Mouse (Mus musculus): ENCODE results near the gene Dnmt3b. TPM values are rescaled to one million over a fixed set of nuclear protein-coding genes. Genes with fewer than 3 reads are reported as not detected.
A peak's percentile ranks its signal among the peaks of the same experiment; 100 is the strongest.

Gene Dnmt3b
- total and polyA plus RNA-seq, 3 experiments: 5.3 to 9.4 (median 8.4) TPM

DNA sequence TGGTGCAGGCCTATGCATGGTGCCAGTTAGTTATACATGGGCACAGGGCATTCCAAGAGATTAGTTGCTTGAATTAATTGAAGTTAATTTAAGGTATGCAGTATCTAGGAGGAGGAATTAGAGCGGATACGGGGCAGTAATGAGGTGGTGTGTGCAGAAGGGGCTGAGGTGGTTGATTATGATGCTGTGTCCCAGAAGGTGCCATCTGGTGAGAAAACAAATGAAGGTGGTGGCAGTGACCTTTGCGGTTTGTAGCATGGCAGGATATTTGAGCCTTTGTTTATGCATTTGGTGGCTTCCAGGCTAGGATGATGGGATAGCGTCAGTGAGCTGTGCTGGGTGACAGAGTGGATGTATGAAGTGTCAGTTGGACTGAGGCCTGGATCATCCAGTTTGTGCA, 76.0 kb downstream of the Dnmt3b start:
- no peaks in the 10 kb centered on the region for H3K79me2 ChIP-seq (replicated peaks; ENCODE audit: control insufficient read depth, extremely low read depth, insufficient read depth, poor library complexity, severe bottlenecking)
- dilution Hi-C loops (cut with MboI; ENCODE audit: extremely low pct_ligation_motif_present, extremely low pct_unique_long_range_greater_than_20kb, low sequenced_read_pairs) (no loop called here), in situ Hi-C loops (cut with MboI; ENCODE audit: low pct_ligation_motif_present, low pct_unique_long_range_greater_than_20kb, low sequenced_read_pairs) (no loop called here)
- H3K27me3 ChIP-seq (replicated peaks): peaks cover 3% of the 10 kb centered on the region
- TF ChIP-seq GABPA (IDR thresholded peaks at IDR 0.05; ENCODE audit: insufficient replicate concordance, low read depth, low read length) (no peak), ZKSCAN1 (IDR thresholded peaks at IDR 0.05; ENCODE audit: borderline replicate concordance, low read depth, low read length) (no peak), CHD1 (IDR thresholded peaks at IDR 0.05; ENCODE audit: low read depth, low read length) (no peak), JUND (conservative IDR thresholded peaks at IDR 0.05; ENCODE audit: low read depth, low read length) (no peak), RCOR1 (conservative IDR thresholded peaks at IDR 0.05; ENCODE audit: low read depth, low read length) (no peak), CHD2 (IDR thresholded peaks at IDR 0.05; ENCODE audit: low read length) (no peak)
- no peaks in the 10 kb centered on the region for H3K4me1 ChIP-seq (ENCODE audit: control insufficient read depth in 1 of 2, insufficient read depth in 2 of 2)
- H3K9ac ChIP-seq (ENCODE audit: insufficient read depth, low read depth): no peak overlapping the region
- no peak for DNase-seq (ENCODE audit: extremely low read depth)
- no peak overlapping the region for H3K27ac ChIP-seq (ENCODE audit: insufficient read depth, low read depth)
- H3K4me2 ChIP-seq (ENCODE audit: insufficient read depth, low read depth, poor library complexity, severe bottlenecking): no peak overlapping the region
- H3K4me3 ChIP-seq (replicated peaks in 1 of 3; ENCODE audit: low read depth in 2 of 3, low read length in 2 of 3, poor library complexity in 1 of 3): no peak overlapping the region
- no peaks in the 10 kb centered on the region for H3K36me3 ChIP-seq (replicated peaks in 1 of 2; ENCODE audit: control insufficient read depth in 1 of 2, insufficient read depth in 1 of 2, low read length in 1 of 2)
- H3K9me3 ChIP-seq (replicated peaks; ENCODE audit: low read length): no peaks in the 10 kb centered on the region

DNA sequence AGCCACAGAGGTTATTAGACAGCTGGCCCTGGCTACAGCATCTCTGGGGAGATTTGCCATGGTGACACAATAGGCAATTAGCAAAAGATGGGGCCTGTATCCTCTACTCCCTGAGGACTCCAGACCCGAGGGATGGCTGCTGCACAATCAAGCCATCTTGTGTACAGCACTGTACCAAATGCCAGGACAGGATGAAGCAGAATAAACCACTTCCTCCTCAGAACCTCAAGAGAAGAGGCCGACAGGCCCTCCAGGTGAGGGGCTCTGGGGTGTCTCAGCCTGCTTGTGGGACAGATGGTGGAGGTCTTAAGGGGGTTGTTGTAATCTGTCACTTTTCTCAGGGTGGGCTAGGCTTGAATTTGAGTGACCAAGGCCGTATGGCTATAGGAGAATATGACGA, 84.8 kb downstream of the Dnmt3b start:
- no peak overlapping the region for H3K27ac ChIP-seq (ENCODE audit: insufficient read depth, low read depth)
- peaks cover 0 to 9% of the 10 kb centered on the region in 2 experiments; a peak in 2 of 4 replicates for H3K4me1 ChIP-seq (ENCODE audit: control insufficient read depth in 1 of 2, insufficient read depth in 2 of 2)
- no peaks in the 10 kb centered on the region for H3K79me2 ChIP-seq (replicated peaks; ENCODE audit: control insufficient read depth, extremely low read depth, insufficient read depth, poor library complexity, severe bottlenecking)
- peak; percentile 35 for DNase-seq (ENCODE audit: extremely low read depth)
- no peaks in the 10 kb centered on the region for H3K36me3 ChIP-seq (replicated peaks in 1 of 2; ENCODE audit: control insufficient read depth in 1 of 2, insufficient read depth in 1 of 2, low read length in 1 of 2)
- no peaks in the 10 kb centered on the region for H3K9me3 ChIP-seq (replicated peaks; ENCODE audit: low read length)
- in situ Hi-C loops (cut with MboI; ENCODE audit: low pct_ligation_motif_present, low pct_unique_long_range_greater_than_20kb, low sequenced_read_pairs) (no loop called here), dilution Hi-C loops (cut with MboI; ENCODE audit: extremely low pct_ligation_motif_present, extremely low pct_unique_long_range_greater_than_20kb, low sequenced_read_pairs) (no loop called here)
- H3K9ac ChIP-seq (ENCODE audit: insufficient read depth, low read depth): no peak overlapping the region
- no peak overlapping the region for H3K4me2 ChIP-seq (ENCODE audit: insufficient read depth, low read depth, poor library complexity, severe bottlenecking)
- TF ChIP-seq KAT2A (IDR thresholded peaks at IDR 0.05; ENCODE audit: insufficient replicate concordance, low read length) (no peak), ZNF384 (IDR thresholded peaks at IDR 0.05; ENCODE audit: low read depth, low read length) (no peak), E2F4 (IDR thresholded peaks at IDR 0.05; ENCODE audit: insufficient replicate concordance, low read depth, low read length) (no peak), EP300 (IDR thresholded peaks at IDR 0.05; ENCODE audit: low read length) (no peak), JUN (IDR thresholded peaks at IDR 0.05; ENCODE audit: insufficient read depth, low read depth, low read length) (no peak), MYC (IDR thresholded peaks at IDR 0.05; ENCODE audit: low read depth, low read length) (no peak), RCOR1 (conservative IDR thresholded peaks at IDR 0.05; ENCODE audit: low read depth, low read length) (no peak), TBP (conservative IDR thresholded peaks at IDR 0.05; ENCODE audit: low read depth, low read length) (no peak), UBTF (IDR thresholded peaks at IDR 0.05; ENCODE audit: low read depth, low read length) (no peak), CTCF (conservative IDR thresholded peaks at IDR 0.05 in 1 of 2, IDR thresholded peaks at IDR 0.05 in 1 of 2; ENCODE audit: low read depth in 2 of 2, low read length in 2 of 2) (no peak), JUND (conservative IDR thresholded peaks at IDR 0.05; ENCODE audit: low read depth, low read length) (no peak)
- peaks cover 1% of the 10 kb centered on the region for H3K27me3 ChIP-seq (replicated peaks)
- no peak overlapping the region for H3K4me3 ChIP-seq (replicated peaks in 1 of 3; ENCODE audit: low read depth in 2 of 3, low read length in 2 of 3, poor library complexity in 1 of 3)

Other genes with a start within 250 kb of the Dnmt3b start
- not detected in 2 replicates for gene 4930404H24Rik, start 156.7 kb upstream of the Dnmt3b start, total RNA-seq (2012; rRNA removed)
- not detected in 2 replicates for gene 4930404H24Rik, start 156.7 kb upstream of the Dnmt3b start, total RNA-seq (2014; rRNA removed)
- gene 4930404H24Rik, start 156.7 kb upstream of the Dnmt3b start, polyA plus RNA-seq (2012; ENCODE audit: insufficient read length, low read depth): not detected in 2 replicates
- gene Nol4l, start 119.5 kb upstream of the Dnmt3b start, total RNA-seq (2012; rRNA removed): 3.5 and 3.7 TPM in 2 replicates
- gene Nol4l, start 119.5 kb upstream of the Dnmt3b start, total RNA-seq (2014; rRNA removed): 1.0 and 1.3 TPM in 2 replicates
- gene Nol4l, start 119.5 kb upstream of the Dnmt3b start, polyA plus RNA-seq (2012; ENCODE audit: insufficient read length, low read depth): 1.9 and 3.5 TPM in 2 replicates
- 18.9 and 22.2 TPM in 2 replicates for gene Commd7, start 16.7 kb upstream of the Dnmt3b start, total RNA-seq (2012; rRNA removed)
- gene Commd7, start 16.7 kb upstream of the Dnmt3b start, total RNA-seq (2014; rRNA removed): 28.4 and 29.1 TPM in 2 replicates
- 34.7 and 35.2 TPM in 2 replicates for gene Commd7, start 16.7 kb upstream of the Dnmt3b start, polyA plus RNA-seq (2012; ENCODE audit: insufficient read length, low read depth)
- gene Dnmt3c, start 47.2 kb downstream of the Dnmt3b start, total RNA-seq (2012; rRNA removed): 0.04 TPM in 1 of 2 replicates, not detected in the other
- gene Dnmt3c, start 47.2 kb downstream of the Dnmt3b start, total RNA-seq (2014; rRNA removed): 0.14 TPM in 1 of 2 replicates, not detected in the other
- not detected in 2 replicates for gene Dnmt3c, start 47.2 kb downstream of the Dnmt3b start, polyA plus RNA-seq (2012; ENCODE audit: insufficient read length, low read depth)
- 30.8 and 44.7 TPM in 2 replicates for gene Mapre1, start 91.8 kb downstream of the Dnmt3b start, total RNA-seq (2012; rRNA removed)
- 136 and 163 TPM in 2 replicates for gene Mapre1, start 91.8 kb downstream of the Dnmt3b start, total RNA-seq (2014; rRNA removed)
- 134 and 148 TPM in 2 replicates for gene Mapre1, start 91.8 kb downstream of the Dnmt3b start, polyA plus RNA-seq (2012; ENCODE audit: insufficient read length, low read depth)
- gene Efcab8, start 130.5 kb downstream of the Dnmt3b start, total RNA-seq (2012; rRNA removed): 0.21 and 0.42 TPM in 2 replicates
- gene Efcab8, start 130.5 kb downstream of the Dnmt3b start, total RNA-seq (2014; rRNA removed): 0.08 TPM in 1 of 2 replicates, not detected in the other
- gene Efcab8, start 130.5 kb downstream of the Dnmt3b start, polyA plus RNA-seq (2012; ENCODE audit: insufficient read length, low read depth): 0.15 and 0.39 TPM in 2 replicates
- 0.30 TPM in 1 of 2 replicates, not detected in the other for gene Sun5, start 221.6 kb downstream of the Dnmt3b start, total RNA-seq (2012; rRNA removed)
- not detected in 2 replicates for gene Sun5, start 221.6 kb downstream of the Dnmt3b start, total RNA-seq (2014; rRNA removed)
- gene Sun5, start 221.6 kb downstream of the Dnmt3b start, polyA plus RNA-seq (2012; ENCODE audit: insufficient read length, low read depth): not detected in 2 replicates
- not detected in 2 replicates for gene Bpifb2, start 225.6 kb downstream of the Dnmt3b start, total RNA-seq (2012; rRNA removed)
- not detected in 2 replicates for gene Bpifb2, start 225.6 kb downstream of the Dnmt3b start, total RNA-seq (2014; rRNA removed)
- gene Bpifb2, start 225.6 kb downstream of the Dnmt3b start, polyA plus RNA-seq (2012; ENCODE audit: insufficient read length, low read depth): not detected in 2 replicates